Mouse (Mus musculus): ENCODE data around the gene Tcte2. TPM values are rescaled to one million over a fixed set of nuclear protein-coding genes. Genes with fewer than 3 reads are reported as not detected.

The Tcte2 gene
- polyA plus RNA-seq, 1 experiment from 2014 or later = 5.6 TPM

DNA sequence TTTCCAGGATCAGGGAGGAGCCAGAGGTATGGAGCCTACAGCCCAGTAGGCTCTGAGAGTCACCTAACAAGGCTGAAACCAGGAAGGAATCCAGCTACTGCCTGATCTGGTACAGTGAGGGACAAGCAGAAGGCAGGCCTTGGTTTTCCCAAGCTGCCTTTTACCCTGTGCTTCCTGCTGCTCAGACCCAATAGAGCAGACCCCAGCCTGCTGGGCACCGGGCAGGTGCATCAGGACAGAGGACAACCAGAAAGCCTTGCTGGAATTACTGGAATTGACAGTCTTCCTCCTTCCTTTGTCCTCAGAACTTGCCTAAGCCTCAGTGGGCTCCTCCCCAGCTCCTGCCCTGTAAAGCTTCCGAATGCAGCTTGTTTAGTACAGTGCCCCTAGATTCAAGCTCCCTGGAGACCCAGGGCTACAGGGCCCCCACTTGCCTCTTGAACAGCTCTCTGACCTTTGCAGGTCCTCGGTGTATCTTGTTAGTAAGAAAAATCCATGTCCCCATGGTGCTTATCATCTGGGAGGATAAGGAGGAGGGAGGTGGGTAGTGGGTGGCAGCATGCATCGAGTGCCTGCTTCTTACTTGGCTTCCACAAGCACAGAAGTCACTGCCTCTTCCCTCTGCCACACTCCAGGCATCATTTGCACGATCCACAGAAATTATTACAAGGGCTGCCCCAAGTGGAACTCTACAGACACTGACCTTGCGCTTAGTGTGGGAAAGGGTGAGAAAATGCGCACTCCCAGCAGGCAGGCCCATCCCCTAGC, 18.5 kb downstream of the Tcte2 start:
- DNase-seq (ENCODE audit: low spot score) = no peak

DNA sequence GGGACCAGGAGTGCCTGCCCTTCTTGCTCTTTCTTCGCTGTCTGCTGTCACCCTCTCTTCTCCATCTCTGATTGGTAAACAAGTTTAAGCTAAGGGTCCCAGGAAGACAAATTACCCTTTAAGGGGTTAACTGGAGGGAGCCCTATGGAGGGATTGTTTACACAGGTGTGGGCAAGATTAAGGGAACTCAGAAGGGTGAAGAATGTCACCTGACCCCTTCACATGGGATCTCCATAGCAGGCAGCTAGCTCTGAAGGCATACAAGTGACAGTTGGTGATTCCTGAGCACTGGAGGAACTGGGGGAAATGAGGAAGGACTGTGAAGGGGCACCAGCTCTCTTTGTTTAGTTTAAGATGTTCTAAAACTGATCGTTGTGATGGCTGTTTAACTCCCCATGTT, 19.3 kb downstream of the Tcte2 start:
- 37% methylated on average over 2 of the region's 2 CpGs for WGBS
- H3K36me3 ChIP-seq = no peaks in the 10 kb centered on the region
- peaks cover 30% of the 10 kb centered on the region for H3K4me1 ChIP-seq
- no peaks in the 10 kb centered on the region for H3K27me3 ChIP-seq (ENCODE audit: low read depth, poor library complexity, severe bottlenecking)
- no peaks in the 10 kb centered on the region for H3K9me3 ChIP-seq (replicated peaks)
- H3K27ac ChIP-seq (replicated peaks) = no peak overlapping the region; the same call in 1 of the 2 replicates
- DNase-seq (ENCODE audit: low spot score) = no peak
- no peak overlapping the region for H3K4me3 ChIP-seq

More for the DNA sequence above, 18.5 kb downstream of the Tcte2 start:
- Histone ChIP-seq H3K27me3 (ENCODE audit: low read depth, poor library complexity, severe bottlenecking) (no peaks in the 10 kb centered on the region), H3K36me3 (no peaks in the 10 kb centered on the region), H3K27ac (replicated peaks) (peak overlapping the region; percentile 52), H3K4me3 (no peak overlapping the region), H3K9me3 (replicated peaks) (no peaks in the 10 kb centered on the region), H3K4me1 (peaks cover 26% of the 10 kb centered on the region)
- WGBS = 39% methylated on average over 7 of the region's 7 CpGs

DNA sequence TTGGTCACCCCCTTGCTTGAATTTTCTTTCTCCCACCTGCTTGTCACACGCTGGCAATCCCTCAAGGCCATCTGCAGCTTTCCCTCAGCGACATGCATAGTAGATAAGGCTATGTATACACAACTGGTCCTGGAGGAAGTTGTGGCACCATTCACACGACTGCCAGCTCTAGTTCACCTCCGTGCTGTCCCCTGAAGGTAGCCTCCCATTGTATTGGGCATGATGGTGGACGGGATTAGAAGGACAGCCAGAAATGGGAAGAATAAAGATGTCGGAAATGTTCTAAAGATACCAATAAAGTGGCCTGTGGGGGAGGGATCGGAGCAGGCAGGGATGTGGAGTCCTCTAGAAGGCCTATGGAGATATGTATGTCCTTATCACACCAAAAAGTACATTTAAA, 20.0 kb downstream of the Tcte2 start:
- WGBS = 82% methylated on average over 7 of the region's 7 CpGs
- DNase-seq (ENCODE audit: low spot score) = no peak
- no peak overlapping the region for H3K27ac ChIP-seq (replicated peaks)
- H3K9me3 ChIP-seq (replicated peaks) = no peaks in the 10 kb centered on the region
- H3K4me1 ChIP-seq = peaks cover 31% of the 10 kb centered on the region
- no peak overlapping the region for H3K4me3 ChIP-seq
- H3K36me3 ChIP-seq = no peaks in the 10 kb centered on the region
- H3K27me3 ChIP-seq (ENCODE audit: low read depth, poor library complexity, severe bottlenecking) = no peaks in the 10 kb centered on the region

DNA sequence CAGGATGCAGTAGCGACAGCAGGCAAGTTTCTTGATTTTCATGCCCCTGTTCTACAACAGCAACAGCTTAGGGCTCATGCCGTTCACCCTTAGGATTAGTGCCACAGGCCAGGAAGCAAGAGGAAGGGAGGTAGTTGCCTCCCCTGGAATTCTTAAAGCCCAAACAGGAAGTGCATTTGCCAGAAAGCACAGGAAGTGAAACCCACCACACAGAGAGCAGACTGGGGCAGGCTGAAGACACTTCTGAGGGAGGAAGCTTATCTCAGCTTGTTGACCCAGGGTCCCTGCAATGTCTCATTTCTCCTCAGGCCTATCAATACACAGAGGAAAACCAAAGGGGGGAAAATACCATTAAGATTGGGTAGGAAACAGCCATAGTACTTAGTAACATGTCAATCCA, 20.8 kb downstream of the Tcte2 start:
- no peak for DNase-seq (ENCODE audit: low spot score)
- H3K4me1 ChIP-seq = peaks cover 31% of the 10 kb centered on the region
- WGBS = 50% methylated on average over 2 of the region's 2 CpGs
- H3K9me3 ChIP-seq (replicated peaks) = no peaks in the 10 kb centered on the region
- H3K36me3 ChIP-seq = no peaks in the 10 kb centered on the region
- H3K4me3 ChIP-seq = no peak overlapping the region
- H3K27me3 ChIP-seq (ENCODE audit: low read depth, poor library complexity, severe bottlenecking) = no peaks in the 10 kb centered on the region
- H3K27ac ChIP-seq (replicated peaks) = no peak overlapping the region

DNA sequence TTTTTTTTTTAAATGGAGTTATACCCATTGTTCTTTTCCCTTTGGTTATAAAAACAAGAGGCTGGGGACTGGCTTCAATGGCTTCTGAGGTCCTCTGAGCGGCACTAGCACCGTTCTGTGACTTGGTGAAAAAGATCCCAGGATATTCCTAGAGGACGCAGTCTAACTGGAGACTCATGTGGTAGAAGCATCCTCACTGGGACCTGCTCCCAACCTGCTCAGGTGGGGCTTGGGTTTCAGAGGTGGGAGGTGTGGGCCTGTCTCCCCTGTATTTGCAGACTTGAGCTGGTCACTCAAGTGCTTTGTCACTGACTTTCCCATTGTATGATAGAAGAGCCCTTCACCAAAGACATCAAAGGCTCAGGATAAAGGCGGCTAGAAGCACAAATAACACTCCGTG, 21.6 kb downstream of the Tcte2 start:
- Histone ChIP-seq H3K9me3 (replicated peaks) (no peaks in the 10 kb centered on the region), H3K27me3 (ENCODE audit: low read depth, poor library complexity, severe bottlenecking) (no peaks in the 10 kb centered on the region), H3K4me1 (peaks cover 31% of the 10 kb centered on the region), H3K36me3 (no peaks in the 10 kb centered on the region), H3K4me3 (no peak overlapping the region), H3K27ac (replicated peaks) (no peak overlapping the region)
- no peak for DNase-seq (ENCODE audit: low spot score)
- 75% methylated on average over 5 of the region's 5 CpGs for WGBS

DNA sequence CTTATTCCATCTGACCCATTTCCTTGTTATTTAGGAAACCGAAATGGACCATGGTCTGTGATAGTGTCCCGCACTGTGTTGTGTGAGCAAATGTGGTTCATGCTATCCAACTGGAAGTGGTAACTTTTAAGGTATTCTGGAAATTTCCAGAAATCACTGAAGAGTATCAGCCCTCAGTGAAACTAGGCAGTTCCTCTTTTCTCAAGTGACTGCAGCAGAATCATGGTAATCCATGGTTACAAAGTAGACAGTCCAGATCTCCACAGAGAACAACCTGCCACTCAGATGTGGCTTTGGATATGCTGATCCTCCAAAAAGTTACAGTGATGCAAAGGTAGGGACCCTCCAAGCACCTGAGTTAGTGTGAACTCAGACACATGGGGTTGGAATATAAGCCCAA, 22.7 kb downstream of the Tcte2 start:
- no peak overlapping the region for H3K4me3 ChIP-seq
- 92% methylated on average over 2 of the region's 2 CpGs for WGBS
- no peaks in the 10 kb centered on the region for H3K27me3 ChIP-seq (ENCODE audit: low read depth, poor library complexity, severe bottlenecking)
- no peaks in the 10 kb centered on the region for H3K9me3 ChIP-seq (replicated peaks)
- DNase-seq (ENCODE audit: low spot score) = no peak
- peaks cover 30% of the 10 kb centered on the region for H3K4me1 ChIP-seq
- no peak overlapping the region for H3K27ac ChIP-seq (replicated peaks)
- H3K36me3 ChIP-seq = no peaks in the 10 kb centered on the region

DNA sequence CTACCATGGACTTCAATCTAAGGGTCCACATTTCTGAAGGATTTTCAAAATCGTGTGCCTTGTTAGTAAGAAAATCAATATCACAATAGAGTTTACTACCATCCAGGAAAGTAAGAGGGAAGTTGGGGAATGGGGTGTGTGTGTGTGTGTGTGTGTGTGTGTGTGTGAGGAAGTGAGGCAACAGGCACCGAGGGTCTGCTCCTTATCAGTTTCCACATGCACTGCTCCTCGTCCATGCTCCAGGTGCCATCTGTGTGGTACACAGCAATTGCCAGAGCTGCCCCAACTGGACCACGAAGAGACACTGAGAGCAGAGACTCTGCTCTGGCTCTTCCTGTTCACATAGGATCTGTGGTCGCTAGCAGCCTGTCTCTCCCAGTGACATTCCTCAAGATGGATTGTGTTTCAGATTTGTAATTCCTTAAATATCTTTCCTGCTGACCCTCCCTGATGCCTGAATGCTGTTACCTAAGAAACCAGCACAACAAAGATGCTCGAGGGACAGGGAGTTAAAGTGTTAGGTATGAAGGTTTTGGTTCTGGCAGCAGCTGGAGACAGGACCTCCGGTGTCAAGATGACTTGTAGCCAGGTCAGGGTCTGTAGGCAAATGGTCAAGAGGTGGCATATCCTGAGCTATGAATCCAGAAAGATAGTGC, 23.4 kb downstream of the Tcte2 start:
- H3K27ac ChIP-seq (replicated peaks) = no peak overlapping the region
- H3K36me3 ChIP-seq = no peaks in the 10 kb centered on the region
- peaks cover 24% of the 10 kb centered on the region for H3K4me1 ChIP-seq
- no peaks in the 10 kb centered on the region for H3K9me3 ChIP-seq (replicated peaks)
- no peak for DNase-seq (ENCODE audit: low spot score)
- H3K4me3 ChIP-seq = no peak overlapping the region
- H3K27me3 ChIP-seq (ENCODE audit: low read depth, poor library complexity, severe bottlenecking) = no peaks in the 10 kb centered on the region
- WGBS = 76% methylated on average over 7 of the region's 7 CpGs

DNA sequence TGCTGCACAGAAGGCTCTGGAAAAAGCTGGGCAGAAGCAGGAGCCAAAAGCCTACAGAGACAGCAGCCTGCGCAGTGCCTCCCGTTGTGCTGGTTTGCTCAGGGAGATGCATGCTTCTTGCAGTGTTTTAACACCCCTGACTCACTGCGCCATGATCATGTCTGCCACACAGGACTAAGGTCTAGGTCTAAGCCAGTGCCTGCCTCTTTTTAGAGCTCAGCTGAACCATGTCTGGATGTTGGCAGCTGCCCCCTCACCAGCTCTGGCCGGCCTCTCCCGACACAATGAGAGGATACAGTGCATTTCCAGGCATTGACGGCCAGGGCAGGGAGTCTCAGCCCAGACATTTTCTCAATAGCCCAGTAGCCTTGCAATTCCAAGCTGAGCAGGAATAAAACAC, 24.3 kb downstream of the Tcte2 start:
- no peaks in the 10 kb centered on the region for H3K36me3 ChIP-seq
- H3K4me1 ChIP-seq = peaks cover 17% of the 10 kb centered on the region
- H3K27ac ChIP-seq (replicated peaks) = no peak overlapping the region
- H3K4me3 ChIP-seq = no peak overlapping the region
- 78% methylated on average over 6 of the region's 6 CpGs for WGBS
- no peaks in the 10 kb centered on the region for H3K27me3 ChIP-seq (ENCODE audit: low read depth, poor library complexity, severe bottlenecking)
- no peak for DNase-seq (ENCODE audit: low spot score)
- H3K9me3 ChIP-seq (replicated peaks) = no peaks in the 10 kb centered on the region

DNA sequence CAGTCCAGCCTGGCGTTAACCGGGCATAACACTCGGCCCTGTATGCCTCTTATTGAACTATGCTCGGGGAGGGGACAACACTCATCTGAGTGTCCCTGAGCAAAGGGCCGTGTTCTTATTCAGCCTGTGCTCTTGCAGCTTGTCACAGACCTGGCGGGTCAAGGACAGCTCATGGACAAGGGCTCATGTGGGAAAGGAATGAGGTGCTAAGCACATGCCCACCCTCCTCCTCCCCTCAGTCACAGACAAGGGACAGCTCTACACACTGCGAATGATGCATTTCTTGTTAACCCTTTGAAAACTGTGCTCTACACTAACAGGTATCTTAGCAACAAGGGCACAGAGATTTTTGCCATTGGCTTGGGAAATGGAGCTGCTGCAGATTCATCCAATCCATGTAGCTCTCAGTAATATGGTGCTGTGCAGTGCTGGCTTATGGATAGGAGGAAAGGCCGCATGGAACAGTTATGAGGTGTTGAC, 25.8 kb downstream of the Tcte2 start:
- no peak overlapping the region for H3K4me3 ChIP-seq
- no peaks in the 10 kb centered on the region for H3K27me3 ChIP-seq (ENCODE audit: low read depth, poor library complexity, severe bottlenecking)
- no peak for DNase-seq (ENCODE audit: low spot score)
- 85% methylated on average over 8 of the region's 8 CpGs for WGBS
- no peak overlapping the region for H3K27ac ChIP-seq (replicated peaks)
- peaks cover 9% of the 10 kb centered on the region; the same call in 1 of the 2 replicates for H3K4me1 ChIP-seq
- no peaks in the 10 kb centered on the region for H3K9me3 ChIP-seq (replicated peaks)
- H3K36me3 ChIP-seq = no peaks in the 10 kb centered on the region

DNA sequence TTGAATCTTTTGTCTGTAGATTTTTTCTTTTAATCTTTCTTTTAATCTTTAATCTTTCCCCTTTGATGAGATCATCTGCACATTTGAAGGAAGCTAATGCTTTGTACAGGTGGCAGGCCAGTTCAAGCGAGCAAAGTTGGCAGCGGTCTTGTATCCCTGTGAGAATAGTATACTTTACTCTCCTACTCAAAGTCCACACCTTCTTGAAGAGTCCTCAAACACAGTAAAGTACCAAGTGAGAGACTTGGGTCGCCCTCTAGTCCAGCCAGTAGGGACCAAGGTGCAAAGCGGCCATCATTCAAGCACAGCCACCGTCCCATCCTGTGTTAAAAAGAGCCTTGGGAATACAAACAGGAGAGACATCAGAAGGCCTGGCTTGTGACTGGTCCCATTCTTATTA, 26.6 kb downstream of the Tcte2 start:
- 85% methylated on average over 5 of the region's 5 CpGs for WGBS
- Histone ChIP-seq H3K36me3 (no peaks in the 10 kb centered on the region), H3K27me3 (ENCODE audit: low read depth, poor library complexity, severe bottlenecking) (no peaks in the 10 kb centered on the region), H3K4me1 (peaks cover 6% of the 10 kb centered on the region; the same call in 1 of the 2 replicates), H3K27ac (replicated peaks) (no peak overlapping the region), H3K9me3 (replicated peaks) (no peaks in the 10 kb centered on the region), H3K4me3 (no peak overlapping the region)
- DNase-seq (ENCODE audit: low spot score) = no peak

DNA sequence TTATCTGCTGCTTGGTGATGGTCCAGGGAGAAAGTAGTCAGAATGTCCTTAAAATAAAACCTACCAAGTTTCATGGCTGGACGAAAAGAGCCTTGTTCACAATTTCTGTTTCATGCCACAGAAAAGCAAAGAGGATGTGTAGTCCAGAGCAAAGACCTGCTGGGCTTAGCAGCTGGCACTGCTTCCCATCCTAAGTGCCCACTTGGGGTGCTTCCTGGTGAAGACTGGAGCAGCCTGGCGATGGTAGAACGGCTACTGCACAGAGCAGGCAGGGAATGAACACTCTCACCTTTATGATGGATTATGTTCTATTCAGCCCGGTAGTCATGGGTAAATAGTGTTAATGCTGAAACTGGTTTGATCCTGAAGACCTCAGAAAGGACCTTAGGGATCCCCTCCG, 27.7 kb downstream of the Tcte2 start:
- H3K27me3 ChIP-seq (ENCODE audit: low read depth, poor library complexity, severe bottlenecking) = no peaks in the 10 kb centered on the region
- no peak overlapping the region for H3K4me3 ChIP-seq
- H3K4me1 ChIP-seq = peaks cover 5% of the 10 kb centered on the region; the same call in 1 of the 2 replicates
- no peaks in the 10 kb centered on the region for H3K36me3 ChIP-seq
- DNase-seq (ENCODE audit: low spot score) = no peak
- H3K27ac ChIP-seq (replicated peaks) = no peak overlapping the region
- no peaks in the 10 kb centered on the region for H3K9me3 ChIP-seq (replicated peaks)
- WGBS = 95% methylated on average over 5 of the region's 5 CpGs

DNA sequence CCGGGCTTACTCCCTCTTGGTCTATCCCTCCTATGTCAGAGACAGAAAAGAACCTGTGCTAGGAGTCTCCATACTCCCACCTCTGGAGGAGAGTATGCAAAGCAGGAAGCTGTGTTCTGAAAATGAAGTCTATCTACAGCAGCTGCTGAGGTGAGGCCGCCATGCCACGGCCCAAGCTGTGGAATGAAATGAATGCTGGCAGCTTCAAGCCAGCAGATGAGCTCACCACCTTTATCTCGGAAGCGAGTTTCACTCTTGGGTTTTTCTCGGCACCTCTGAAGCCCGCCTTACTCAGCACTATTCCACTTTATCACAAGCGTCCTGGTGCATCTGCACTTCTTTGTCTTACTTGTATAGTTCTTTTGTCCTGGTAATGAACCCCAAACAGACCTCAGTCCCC, 28.9 kb downstream of the Tcte2 start:
- H3K4me3 ChIP-seq = no peak overlapping the region
- 60% methylated on average over 8 of the region's 8 CpGs for WGBS
- H3K4me1 ChIP-seq = peaks cover 5% of the 10 kb centered on the region; the same call in 1 of the 2 replicates

DNA sequence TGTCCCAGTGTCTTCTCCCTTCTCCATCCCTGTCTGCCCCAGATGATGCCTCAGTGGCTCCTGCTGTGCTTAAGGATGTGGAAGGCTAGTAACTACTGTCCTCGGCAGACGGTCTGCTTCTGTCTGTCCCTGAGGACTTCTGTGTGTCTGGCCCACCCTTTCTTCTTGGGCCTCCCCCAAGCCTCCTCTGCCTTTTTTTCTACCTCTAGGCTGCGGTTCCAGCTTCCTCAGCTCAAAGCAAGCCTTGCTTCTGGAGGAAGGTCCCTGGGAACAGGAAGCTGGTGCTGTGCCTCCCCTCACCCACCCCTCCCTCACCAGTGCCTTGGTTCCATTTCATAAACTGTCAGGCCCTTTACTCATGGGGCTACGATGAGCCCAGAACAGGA, 29.9 kb downstream of the Tcte2 start:
- Histone ChIP-seq H3K4me1 (no peaks in the 10 kb centered on the region), H3K27me3 (ENCODE audit: low read depth, poor library complexity, severe bottlenecking) (no peaks in the 10 kb centered on the region), H3K27ac (replicated peaks) (0 out of 2 replicates have a peak overlapping the region, but pooled peaks have one; percentile 49), H3K9me3 (replicated peaks) (no peaks in the 10 kb centered on the region), H3K4me3 (no peak overlapping the region), H3K36me3 (no peaks in the 10 kb centered on the region)
- no peak for DNase-seq (ENCODE audit: low spot score)
- 75% methylated on average over 4 of the region's 4 CpGs for WGBS

More for the DNA sequence above, 28.9 kb downstream of the Tcte2 start:
- no peaks in the 10 kb centered on the region for H3K27me3 ChIP-seq (ENCODE audit: low read depth, poor library complexity, severe bottlenecking)
- no peaks in the 10 kb centered on the region for H3K36me3 ChIP-seq
- no peaks in the 10 kb centered on the region for H3K9me3 ChIP-seq (replicated peaks)
- DNase-seq (ENCODE audit: low spot score) = no peak
- no peak overlapping the region for H3K27ac ChIP-seq (replicated peaks)
